Mouse (Mus musculus) mouse embryonic stem cell (cell line): ENCODE measurements around the gene Slc25a47.

Source experiments
- in situ Hi-C, 2 experiments: fragments of 300-500 bp; cut with MboI; formaldehyde crosslinking; loops; 1 replicate in 1 of 2; 3 replicates in 1 of 2; pipeline ENCODE4 v1.14.3; 2019 to 2020; ENCODE audit warnings: low sequenced_read_pairs in 2 of 2, low pct_unique_long_range_greater_than_20kb in 1 of 2, mixed read lengths in 1 of 2; ENCODE audit not compliant: unreplicated experiment in 1 of 2

The Slc25a47 gene

DNA sequence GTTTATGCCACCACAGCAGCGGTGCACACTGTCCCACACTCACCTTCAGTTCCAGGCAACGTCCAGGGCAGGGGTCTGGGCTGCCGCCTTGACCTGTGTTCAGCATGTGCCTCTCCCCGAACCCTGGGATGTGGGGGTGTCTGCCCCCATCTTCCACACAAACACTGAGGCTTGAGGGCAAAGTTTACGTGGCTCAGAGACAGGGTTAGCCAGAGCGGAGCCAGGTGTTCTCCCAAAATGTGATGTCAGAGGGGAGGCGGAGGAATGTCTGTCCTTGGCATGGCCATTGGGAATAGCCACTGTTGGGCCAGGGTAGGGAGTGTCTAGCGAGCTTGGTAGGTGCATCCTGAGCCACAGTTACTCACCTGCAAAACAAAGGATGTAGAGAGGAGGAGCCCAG is 17.0 kb downstream of the Slc25a47 start:
- in situ Hi-C loops, result no loop called here

GRCm38 (mm10) chr12:108855081-108855480 is 19.2 kb downstream of the Slc25a47 start:
- in situ Hi-C loops, result no loop called here

DNA sequence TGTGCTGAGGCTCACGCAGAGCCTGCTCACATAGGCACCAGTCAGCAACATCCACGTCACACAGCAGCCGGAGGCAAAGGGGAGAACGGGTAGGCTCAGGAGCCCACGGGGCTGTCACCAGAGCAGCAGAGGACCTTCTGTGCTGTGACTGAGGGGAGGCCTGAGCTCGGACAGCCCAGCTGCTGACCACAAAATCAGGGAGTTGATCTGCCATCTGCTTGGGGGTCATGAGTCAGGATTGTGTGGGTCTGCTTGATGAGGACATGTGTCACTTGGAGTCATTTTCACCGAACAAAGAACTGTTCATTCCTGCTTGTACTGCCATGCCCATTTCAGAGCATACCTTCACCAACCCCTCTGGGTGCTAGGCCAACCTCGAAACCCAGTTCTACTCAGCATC is 20.3 kb downstream of the Slc25a47 start:
- in situ Hi-C loops, result no loop called here

DNA sequence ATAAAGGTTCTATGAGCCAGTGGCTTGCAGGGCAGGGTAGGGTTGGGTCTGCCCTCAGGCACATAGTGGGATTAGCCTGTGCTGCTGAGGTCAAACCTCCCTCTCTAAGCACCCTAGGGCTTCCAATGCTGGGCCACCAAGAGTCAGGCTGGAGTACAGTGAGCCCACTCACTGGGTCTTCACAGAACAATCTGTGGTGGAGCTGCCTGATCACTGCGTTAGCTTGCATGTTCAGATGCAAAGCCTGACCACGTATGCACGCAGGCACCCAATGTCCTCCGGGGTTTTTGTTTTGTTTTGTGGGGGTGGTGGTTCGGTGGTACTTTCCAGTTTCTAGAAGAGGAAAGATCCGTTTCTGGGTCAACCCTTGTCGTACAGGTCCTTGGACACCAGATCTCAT is 21.3 kb downstream of the Slc25a47 start:
- in situ Hi-C loops, result no loop called here

DNA sequence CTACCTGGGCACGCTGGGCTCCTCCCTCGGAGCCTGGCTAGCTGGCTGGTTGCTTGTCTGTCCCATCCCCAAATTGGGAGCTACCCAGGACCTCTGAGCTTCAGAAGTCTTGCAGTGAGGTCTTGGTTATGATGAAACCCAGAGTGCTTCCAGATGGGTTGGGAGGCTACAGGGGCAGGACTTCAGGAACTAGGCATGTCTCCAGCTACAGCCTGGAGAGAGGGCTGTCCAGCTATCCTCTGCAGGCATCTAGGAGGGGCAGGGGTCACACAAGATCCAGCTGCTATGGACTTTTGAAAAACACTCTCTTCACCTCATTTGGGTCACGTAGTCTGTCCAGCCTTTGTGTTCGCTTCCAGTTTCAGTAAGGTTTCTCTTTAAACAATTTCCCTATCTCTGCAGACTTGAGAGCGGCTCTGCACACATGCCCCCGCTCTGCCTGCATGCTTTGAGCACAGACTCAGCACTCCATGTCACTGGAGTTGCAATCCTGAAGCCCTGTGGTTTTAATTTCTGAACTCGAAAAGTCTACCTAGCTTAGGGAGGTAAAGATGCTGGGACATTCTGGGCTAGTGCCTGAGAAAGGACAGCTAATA is 21.8 kb downstream of the Slc25a47 start:
- in situ Hi-C loops, result no loop called here

DNA sequence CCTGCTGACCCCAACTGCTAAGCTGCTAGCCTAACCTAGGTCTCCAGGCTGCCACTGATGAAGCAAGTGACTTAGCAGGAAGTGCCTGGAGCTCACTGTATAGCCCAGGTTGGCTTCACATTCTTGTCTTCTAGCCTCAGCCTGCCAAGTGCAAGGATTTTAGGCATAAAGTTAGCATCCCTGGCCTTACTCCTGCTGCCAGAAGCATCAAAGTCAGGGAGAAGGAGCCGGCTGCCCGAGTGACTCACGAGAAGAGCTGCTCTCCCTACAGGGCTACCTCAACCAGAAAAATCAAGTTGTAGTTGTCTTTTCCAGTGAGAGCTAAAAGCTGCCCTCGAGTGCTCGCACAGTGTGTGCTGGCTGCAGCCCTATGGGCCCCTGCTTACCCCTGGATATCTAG is 22.6 kb downstream of the Slc25a47 start:
- in situ Hi-C loops, result no loop called here

DNA sequence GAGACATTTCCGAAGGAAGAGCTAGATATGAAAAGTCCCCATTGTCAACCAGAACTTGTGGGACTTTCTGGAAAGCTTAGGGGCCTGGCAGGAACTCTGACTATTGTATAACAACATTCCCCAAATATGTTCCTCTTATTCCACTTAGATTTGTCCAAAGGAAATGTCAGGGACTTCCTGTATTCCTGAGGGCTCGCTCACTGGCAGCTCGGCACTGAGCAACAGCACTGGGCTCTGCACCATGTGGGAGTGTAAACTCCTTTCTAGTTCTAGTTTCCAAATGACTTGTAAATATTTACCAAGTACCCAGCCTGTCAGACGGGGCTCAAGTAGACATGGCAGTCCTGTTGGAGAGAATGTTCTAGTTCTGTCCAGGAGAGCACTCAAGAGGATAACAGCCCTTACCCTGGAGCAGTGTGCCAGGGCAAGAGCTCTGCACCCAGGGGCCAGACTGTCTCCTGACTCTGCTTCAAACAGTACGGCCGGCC is 29.2 kb downstream of the Slc25a47 start:
- in situ Hi-C loops, result no loop called here

- in situ Hi-C loops, result no loop called here
These were observed 33.7 kb downstream of the Slc25a47 start for GRCm38 (mm10) chr12:108869575-108869974.

DNA sequence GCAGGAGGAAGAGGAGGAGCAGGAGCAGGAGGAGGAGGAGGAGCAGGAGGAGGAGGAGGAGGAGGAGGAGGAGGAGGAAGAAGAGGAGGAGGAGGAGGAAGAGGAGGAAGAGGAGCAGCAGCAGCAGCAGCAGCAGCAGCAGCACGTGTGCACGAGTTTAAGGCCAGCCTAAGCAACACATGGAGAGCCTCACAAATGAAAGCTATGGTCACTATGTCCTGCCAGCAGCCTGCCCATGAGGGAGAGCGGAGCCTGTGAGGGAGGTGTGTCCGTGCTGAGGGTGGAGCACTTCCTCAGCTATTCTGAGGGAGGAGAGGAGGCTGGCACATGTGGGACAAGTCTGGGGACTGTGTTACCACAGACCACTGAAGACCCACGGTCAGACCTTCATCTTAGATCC is 37.3 kb downstream of the Slc25a47 start:
- in situ Hi-C loops, result no loop called here

- in situ Hi-C loops, result no loop called here
These were observed 43.3 kb downstream of the Slc25a47 start for GRCm38 (mm10) chr12:108879138-108879537.

DNA sequence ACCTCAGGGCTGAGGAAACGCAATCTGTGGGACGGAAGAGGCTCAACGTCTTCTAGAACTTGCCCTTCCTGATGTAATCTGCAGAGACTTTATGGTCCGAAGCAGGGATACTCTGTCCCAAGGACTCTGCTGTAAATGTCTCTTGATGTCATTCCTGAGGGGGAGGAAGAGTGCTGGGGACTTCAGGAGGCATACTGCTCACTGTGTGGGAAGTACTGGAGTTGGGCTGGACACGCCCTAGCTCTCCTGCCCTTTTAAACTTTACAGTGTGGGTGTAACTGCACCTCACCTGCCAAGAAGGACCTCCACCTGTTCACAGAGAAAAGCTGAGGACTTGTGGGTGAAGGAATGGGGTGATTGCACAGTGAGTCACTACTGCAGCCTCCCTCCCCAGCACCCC is 44.8 kb downstream of the Slc25a47 start:
- in situ Hi-C loops, result no loop called here

DNA sequence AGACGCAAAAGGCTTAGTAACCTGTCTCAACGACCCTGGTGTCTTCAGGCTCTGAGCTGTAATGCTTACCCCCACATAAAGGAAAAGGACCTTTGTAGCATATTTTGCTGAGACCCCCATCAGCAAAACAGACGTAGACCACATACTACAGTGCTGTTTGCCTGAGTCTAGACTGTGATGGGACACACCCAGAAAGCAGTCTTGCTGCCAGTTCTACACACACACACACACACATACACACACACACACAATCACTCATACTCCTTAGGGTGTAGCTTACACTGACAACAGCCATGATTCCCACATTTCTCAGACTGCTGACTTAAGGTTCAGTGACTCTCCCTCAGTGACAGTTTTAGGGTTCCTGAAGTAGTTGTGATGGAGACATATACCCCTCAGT is 45.3 kb downstream of the Slc25a47 start:
- in situ Hi-C loops, result no loop called here

GRCm38 (mm10) chr12:108882776-108883175 is 46.9 kb downstream of the Slc25a47 start:
- in situ Hi-C loops, result no loop called here

- in situ Hi-C loops, result no loop called here
These were observed 50.1 kb downstream of the Slc25a47 start for GRCm38 (mm10) chr12:108885906-108886305.

DNA sequence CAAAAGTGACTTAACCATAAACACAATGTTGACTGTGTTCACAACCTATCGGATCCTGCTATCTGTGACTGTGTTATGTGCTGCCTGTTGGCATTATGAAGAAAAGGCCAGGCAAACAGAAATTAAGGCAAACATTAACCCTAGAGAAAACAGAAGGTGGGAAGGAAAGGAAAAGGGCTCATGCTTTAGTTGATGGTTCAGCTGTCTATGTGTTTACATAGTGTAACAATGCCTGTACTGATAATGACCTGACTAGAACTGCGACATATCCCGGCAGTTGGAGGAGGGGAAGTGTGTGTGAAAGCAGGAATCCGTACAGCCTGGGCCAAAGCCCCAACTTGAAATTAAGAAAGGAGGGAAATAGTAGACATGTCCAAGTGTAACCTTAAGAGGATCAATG is 51.2 kb downstream of the Slc25a47 start:
- in situ Hi-C loops, result no loop called here

DNA sequence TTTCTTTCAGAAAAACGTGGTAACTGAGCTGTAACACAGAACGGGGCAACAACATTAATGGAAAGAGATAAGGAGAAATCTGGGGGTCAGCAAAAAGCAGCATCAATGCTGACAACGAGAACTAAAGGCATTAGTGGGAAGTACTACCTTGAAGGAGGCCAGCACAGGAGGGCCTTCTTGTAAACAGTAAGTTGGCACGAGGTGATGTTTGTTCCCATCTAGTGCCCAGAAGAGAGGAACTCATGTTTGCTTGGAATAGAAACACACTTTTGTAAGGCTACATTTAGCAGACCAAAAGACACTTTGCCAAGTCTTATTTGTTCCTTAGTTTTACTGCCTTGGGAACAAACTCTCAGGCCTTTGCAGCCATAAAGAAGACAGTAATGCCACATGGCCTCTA is 52.8 kb downstream of the Slc25a47 start:
- in situ Hi-C loops, result no loop called here

DNA sequence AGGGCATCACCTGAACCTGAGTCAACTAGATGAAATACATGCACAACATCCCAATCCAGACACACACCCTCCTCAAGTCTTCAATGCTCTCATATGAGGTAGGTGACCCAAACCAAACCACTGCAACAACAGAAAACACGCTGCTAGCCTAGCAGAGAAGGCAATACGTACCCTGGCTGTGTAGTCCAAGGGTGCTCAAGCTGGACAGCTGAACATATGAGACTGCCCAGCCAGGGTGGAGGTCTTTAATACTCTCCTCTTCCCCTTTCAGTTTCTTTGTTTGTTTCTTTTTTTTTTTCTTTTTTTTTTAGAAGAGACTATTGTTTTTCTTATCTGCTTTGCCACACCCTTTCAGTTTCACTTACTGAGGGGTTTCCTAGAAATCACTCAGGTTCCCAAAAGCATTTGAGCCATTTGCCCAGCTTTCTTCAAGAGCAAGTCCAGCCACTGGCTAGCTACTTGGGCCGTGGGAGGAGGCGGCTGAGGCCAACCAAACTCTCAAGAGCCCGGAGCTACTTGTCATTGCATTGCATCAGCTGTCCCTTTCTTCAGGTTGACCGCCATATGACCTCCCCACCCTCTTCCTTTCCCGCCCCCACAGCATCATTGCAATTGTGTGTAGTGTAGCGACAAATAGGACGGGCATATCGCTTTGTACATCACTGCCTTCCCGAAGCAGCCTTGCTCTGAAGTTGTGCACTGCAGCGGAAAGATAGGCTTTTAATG is 57.3 kb downstream of the Slc25a47 start, which contains the start of gene Wdr25:
Wdr25 (plus strand) TSS at position 643 of the 726 bp plus-strand sequence.
- in situ Hi-C loops, result no loop called here

GRCm38 (mm10) chr12:108893715-108894431 is 58.0 kb downstream of the Slc25a47 start, which contains the start of gene Wars:
TSS of gene Wars (minus strand) at chr12:108894174.
- in situ Hi-C loops, result no loop called here

DNA sequence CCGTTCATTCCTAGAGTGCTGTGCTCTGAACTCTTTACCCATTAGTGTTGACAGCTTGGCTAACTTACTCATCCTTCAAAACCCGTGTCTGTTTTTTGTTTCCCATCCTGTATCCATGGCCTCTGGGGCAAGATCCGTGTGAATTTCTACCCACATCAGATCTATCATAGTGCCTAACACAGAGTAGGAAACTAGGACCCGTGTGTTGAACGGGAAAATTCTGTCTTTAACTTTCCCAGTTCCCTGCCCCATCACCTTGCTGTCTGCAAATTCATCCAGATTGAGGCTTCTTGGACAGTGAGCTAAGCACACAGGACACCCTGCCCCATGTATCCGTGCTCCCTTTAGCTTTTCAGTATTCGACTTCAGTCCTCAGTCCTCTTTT is 58.6 kb downstream of the Slc25a47 start:
- in situ Hi-C loops, result no loop called here
